Mouse (Mus musculus) heart, embryonic 16.5 days (tissue): ENCODE measurements around the gene Hecw2. TPM values are rescaled to one million over a fixed set of nuclear protein-coding genes. Genes with fewer than 3 reads are reported as not detected.
A peak's percentile ranks its signal among the peaks of the same experiment; 100 is the strongest.

Experiments used
- ATAC-seq: fragments of 200-750 bp; cut with Nextera tagmentation; replicated peaks from 2 replicates; pipeline ENCODE4 v1.8.0; 2017; ENCODE audit warnings: moderate number of reproducible peaks; ENCODE audit not compliant: insufficient read depth, low FRiP score; ENCODE audit errors: extremely low read depth
- H3K27ac ChIP-seq: fragments of 300-500 bp; sonication (generic); 2 replicates; pipeline ENCODE4 v1.5.1; 2014; ENCODE audit warnings: mild to moderate bottlenecking, low read length, control low read depth, moderate library complexity
- H3K27me3 ChIP-seq: fragments of 300-500 bp; sonication (generic); 2 replicates; pipeline ENCODE4 v1.6.1; 2014; ENCODE audit warnings: low read length, mixed read lengths; ENCODE audit not compliant: control insufficient read depth, insufficient read depth
- H3K36me3 ChIP-seq: fragments of 300-500 bp; sonication (generic); 2 replicates; pipeline ENCODE4 v1.6.1; 2014; ENCODE audit not compliant: control insufficient read depth, insufficient read depth
- H3K4me1 ChIP-seq: fragments of 300-500 bp; sonication (generic); 2 replicates; pipeline ENCODE4 v1.6.1; 2014; ENCODE audit warnings: low read length, mixed read lengths; ENCODE audit not compliant: control insufficient read depth, insufficient read depth
- H3K4me2 ChIP-seq: fragments of 300-500 bp; sonication (generic); 2 replicates; pipeline ENCODE4 v1.6.1; 2014; ENCODE audit warnings: low read depth, mild to moderate bottlenecking, control low read depth, low read length
- H3K4me3 ChIP-seq: fragments of 300-500 bp; sonication (generic); 2 replicates; pipeline ENCODE4 v1.5.1; 2014; ENCODE audit warnings: mild to moderate bottlenecking, control low read depth, low read length
- H3K9ac ChIP-seq: fragments of 300-500 bp; sonication (generic); 2 replicates; pipeline ENCODE4 v1.6.1; 2014; ENCODE audit warnings: low read length, control low read depth
- H3K9me3 ChIP-seq: fragments of 300-500 bp; sonication (generic); replicated peaks from 2 replicates; pipeline ENCODE4 v1.6.1; 2016; ENCODE audit warnings: low read length; ENCODE audit not compliant: control insufficient read depth
- WGBS: fragments of 180-500 bp; shearing (Covaris S2); extraction: QIAGEN DNeasy Blood & Tissue Kit; methylation state at CpG from one replicate; pipeline ENCODE4 v1.1.7; 2014; 5-methylcytosine and 5-hydroxymethylcytosine counted together
- polyA plus RNA-seq: library from polyadenylated mRNA; unstranded; fragments of >200 nt; fragmentation: Nextera tagmentation; extraction: Ambion mirVana; gene quantifications from 2 replicates; pipeline ENCODE4 v1.2.1, GENCODE M21; 2015

The Hecw2 gene
- polyA plus RNA-seq, 1 experiment from 2014 or later = 4.4 TPM

- Histone ChIP-seq H3K4me1 (peaks cover 17% of the 10 kb centered on the region), H3K4me3 (no peak overlapping the region), H3K27ac (0 out of 2 replicates have a peak overlapping the region, but pooled peaks have one; percentile 2), H3K9me3 (no peaks in the 10 kb centered on the region), H3K36me3 (no peaks in the 10 kb centered on the region), H3K27me3 (no peaks in the 10 kb centered on the region), H3K4me2 (no peak overlapping the region), H3K9ac (no peak overlapping the region)
- ATAC-seq = no peak
- WGBS = 79% methylated on average over 6 of the region's 6 CpGs
Measured at GRCm38 (mm10) chr1:54009418-54010064, 185.4 kb downstream of the Hecw2 start.

DNA sequence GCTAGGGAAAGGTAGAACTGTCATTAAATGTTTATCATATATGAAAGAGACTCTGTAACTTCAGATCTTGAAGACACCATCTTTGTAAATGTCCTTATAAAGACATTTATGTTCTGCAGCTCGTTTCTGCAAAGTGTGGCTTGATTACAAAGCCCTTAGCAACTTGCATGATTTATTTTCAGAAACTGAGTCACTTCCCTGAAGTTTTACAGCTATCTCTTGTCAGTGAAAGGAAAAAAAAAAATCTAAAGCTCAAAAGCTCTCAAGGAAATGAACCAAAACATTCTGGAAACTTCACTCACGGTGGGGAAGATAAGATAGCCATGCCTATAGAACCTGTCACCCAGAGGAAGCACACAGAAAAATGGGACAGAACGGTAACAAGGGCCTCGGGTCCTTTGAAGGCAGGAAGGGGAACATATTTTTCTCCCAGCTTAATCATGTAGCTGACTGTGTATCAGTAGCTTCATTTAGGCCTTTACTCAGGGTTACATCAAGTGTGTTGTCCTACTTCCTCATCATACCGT lies 189.0 kb downstream of the Hecw2 start:
- Histone ChIP-seq H3K4me2 (no peak overlapping the region), H3K27me3 (no peaks in the 10 kb centered on the region), H3K9me3 (no peaks in the 10 kb centered on the region), H3K4me1 (peaks cover 41% of the 10 kb centered on the region), H3K36me3 (no peaks in the 10 kb centered on the region), H3K27ac (peak overlapping the region; percentile 20), H3K4me3 (no peak overlapping the region), H3K9ac (no peak overlapping the region)
- no peak for ATAC-seq
- 17% methylated on average over 5 of the region's 5 CpGs for WGBS

DNA sequence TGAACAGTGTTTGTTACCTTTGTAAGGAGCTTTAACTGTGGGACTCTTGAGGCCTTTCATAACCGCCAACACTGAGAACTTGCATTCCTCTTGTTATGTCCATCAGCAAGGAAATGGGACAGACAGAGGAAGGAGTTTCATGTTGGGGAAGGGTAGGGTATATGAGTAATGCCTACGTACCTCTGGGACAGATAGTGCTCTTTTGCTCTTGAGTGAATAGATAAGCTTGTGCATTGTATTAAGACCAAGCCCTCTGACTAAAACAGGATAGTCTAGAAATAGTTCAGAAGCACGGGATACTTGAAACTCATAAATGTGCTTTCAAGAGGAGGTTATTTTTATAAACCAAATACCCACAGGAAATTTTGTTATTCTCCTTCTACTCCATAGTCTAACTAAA lies 191.7 kb downstream of the Hecw2 start:
- H3K27me3 ChIP-seq = no peaks in the 10 kb centered on the region
- 23% methylated on average over 3 of the region's 3 CpGs for WGBS
- ATAC-seq = peak; percentile 79
- no peak overlapping the region for H3K4me3 ChIP-seq
- H3K4me2 ChIP-seq = peak overlapping the region; percentile 27; the same call in 1 of the 2 replicates
- H3K36me3 ChIP-seq = no peaks in the 10 kb centered on the region
- no peak overlapping the region for H3K9ac ChIP-seq
- peaks cover 33% of the 10 kb centered on the region for H3K4me1 ChIP-seq
- peak overlapping the region; percentile 85 for H3K27ac ChIP-seq
- no peaks in the 10 kb centered on the region for H3K9me3 ChIP-seq

GRCm38 (mm10) chr1:54002077-54002476 lies 192.9 kb downstream of the Hecw2 start:
- 45% methylated on average over 2 of the region's 2 CpGs for WGBS
- H3K4me3 ChIP-seq = no peak overlapping the region
- no peaks in the 10 kb centered on the region for H3K27me3 ChIP-seq
- H3K4me1 ChIP-seq = peaks cover 33% of the 10 kb centered on the region
- H3K9me3 ChIP-seq = no peaks in the 10 kb centered on the region
- peak; percentile 52; the same call in 1 of the 2 replicates for ATAC-seq
- 0 out of 2 replicates have a peak overlapping the region, but pooled peaks have one; percentile 5 for H3K4me2 ChIP-seq
- peak overlapping the region; percentile 85 for H3K27ac ChIP-seq
- no peaks in the 10 kb centered on the region for H3K36me3 ChIP-seq
- no peak overlapping the region for H3K9ac ChIP-seq

GRCm38 (mm10) chr1:53997239-53997638 lies 197.7 kb downstream of the Hecw2 start:
- WGBS = 95% methylated on average over 1 of the region's 1 CpGs
- Histone ChIP-seq H3K27me3 (no peaks in the 10 kb centered on the region), H3K9me3 (no peaks in the 10 kb centered on the region), H3K4me3 (no peak overlapping the region), H3K4me1 (peaks cover 7% of the 10 kb centered on the region), H3K4me2 (no peak overlapping the region), H3K27ac (no peak overlapping the region), H3K36me3 (no peaks in the 10 kb centered on the region), H3K9ac (no peak overlapping the region)
- no peak for ATAC-seq

- no peak overlapping the region for H3K4me3 ChIP-seq
- no peak overlapping the region for H3K9ac ChIP-seq
- 49% methylated on average over 8 of the region's 8 CpGs for WGBS
- no peaks in the 10 kb centered on the region for H3K27me3 ChIP-seq
- H3K27ac ChIP-seq = peak overlapping the region; percentile 72
- no peak for ATAC-seq
- no peak overlapping the region for H3K4me2 ChIP-seq
- H3K36me3 ChIP-seq = no peaks in the 10 kb centered on the region
- peaks cover 13% of the 10 kb centered on the region for H3K4me1 ChIP-seq
- no peaks in the 10 kb centered on the region for H3K9me3 ChIP-seq
Measured at GRCm38 (mm10) chr1:53986185-53986892, 208.6 kb downstream of the Hecw2 start.

DNA sequence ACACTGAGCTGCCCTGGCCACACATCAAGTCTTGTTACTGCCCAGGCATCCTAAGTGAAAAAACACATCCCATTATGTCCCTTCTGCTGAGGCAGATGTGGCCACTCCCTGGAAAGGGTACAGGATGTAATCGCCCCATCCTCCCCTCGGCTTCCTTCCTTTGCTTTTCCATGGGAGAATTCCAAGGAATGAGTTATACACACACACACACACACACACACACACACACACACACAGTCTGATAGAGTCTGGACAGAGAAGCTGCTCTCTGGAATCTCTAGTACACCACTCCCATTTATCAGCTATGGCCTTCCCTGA lies 216.5 kb downstream of the Hecw2 start:
- WGBS = 48% methylated on average over 2 of the region's 2 CpGs
- H3K4me3 ChIP-seq = peak overlapping the region; percentile 34; the same call in 1 of the 2 replicates
- peak overlapping the region; percentile 85 for H3K27ac ChIP-seq
- ATAC-seq = peak; percentile 71
- no peak overlapping the region for H3K9ac ChIP-seq
- H3K27me3 ChIP-seq = no peaks in the 10 kb centered on the region
- H3K4me2 ChIP-seq = peak overlapping the region; percentile 28
- H3K36me3 ChIP-seq = no peaks in the 10 kb centered on the region
- H3K9me3 ChIP-seq = no peaks in the 10 kb centered on the region
- 0 out of 2 replicates have a peak, but pooled peaks cover 4% of the 10 kb centered on the region for H3K4me1 ChIP-seq

DNA sequence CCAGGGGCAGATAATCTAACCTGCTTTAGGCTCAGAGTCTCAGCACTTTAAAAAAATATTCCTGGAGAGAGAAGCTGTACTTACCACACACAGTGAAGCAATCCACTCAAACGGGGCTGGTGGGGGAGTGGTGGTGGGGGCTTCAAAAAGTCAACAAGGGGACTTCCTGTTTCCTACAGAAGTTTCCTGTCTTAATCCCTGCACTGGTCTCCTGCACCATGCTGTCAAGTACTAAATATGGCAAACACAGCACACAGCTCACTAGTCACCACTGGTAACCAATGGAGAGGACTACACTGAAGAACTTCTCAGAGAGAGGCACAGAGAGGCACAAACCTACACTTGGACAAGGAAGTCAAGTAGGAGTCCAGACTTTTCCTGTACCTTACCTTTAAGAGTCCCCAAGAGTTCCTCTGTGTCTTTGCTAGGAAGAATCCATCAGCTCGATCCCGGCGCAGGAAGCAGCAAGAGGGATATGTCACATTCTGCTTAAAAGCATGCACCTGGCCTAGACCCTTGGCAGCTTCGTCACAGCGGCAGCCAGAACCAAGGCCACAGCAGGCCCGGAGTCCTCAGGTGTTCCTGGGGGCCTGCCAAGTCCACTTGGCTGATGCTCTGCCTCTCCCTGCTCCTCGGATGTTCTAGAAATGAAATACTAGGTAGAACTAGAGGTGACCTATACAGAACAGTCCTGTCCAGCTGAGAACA lies 217.0 kb downstream of the Hecw2 start:
- Histone ChIP-seq H3K36me3 (no peaks in the 10 kb centered on the region), H3K27me3 (no peaks in the 10 kb centered on the region), H3K4me1 (0 out of 2 replicates have a peak, but pooled peaks cover 4% of the 10 kb centered on the region), H3K4me3 (peak overlapping the region; percentile 34), H3K9ac (peak overlapping the region; percentile 46; the same call in 1 of the 2 replicates), H3K9me3 (no peaks in the 10 kb centered on the region), H3K27ac (peak overlapping the region; percentile 85), H3K4me2 (peak overlapping the region; percentile 28)
- ATAC-seq = peak; percentile 63
- 48% methylated on average over 8 of the region's 8 CpGs for WGBS
